Mouse (Mus musculus) adrenal gland, postnatal 4 days (tissue): ENCODE data around the gene H2afy2. TPM values are rescaled to one million over a fixed set of nuclear protein-coding genes. Genes with fewer than 3 reads are reported as not detected.

Experiments used
- DNase-seq, 2 experiments: peaks; one replicate each; pipeline ENCODE4 v3.0.0; 2021 to 2022; ENCODE audit warnings: low spot score in 2 of 2, mixed read lengths in 2 of 2
- total RNA-seq, 2 experiments: library from RNA; stranded (reverse); gene quantifications; 2 replicates each; pipeline ENCODE4 v1.2.3; 2021

H2afy2 gene
- total RNA-seq, 2 experiments from 2014 or later = 35.2 to 35.4 TPM

- DNase-seq = no peak
Measured at GRCm38 (mm10) chr10:61787541-61788313, 3.8 kb upstream of the H2afy2 start.

GRCm38 (mm10) chr10:61784414-61784813 lies 467 bp upstream of the H2afy2 start:
- no peak for DNase-seq

GRCm38 (mm10) chr10:61782799-61783611 lies 942 bp downstream of the H2afy2 start:
- peak; percentile 34 to 48 for DNase-seq

- DNase-seq = no peak
Measured at GRCm38 (mm10) chr10:61781461-61782128, 2.4 kb downstream of the H2afy2 start.

- DNase-seq = no peak
Measured at GRCm38 (mm10) chr10:61766806-61767205, 17.1 kb downstream of the H2afy2 start.

GRCm38 (mm10) chr10:61765558-61765957 lies 18.4 kb downstream of the H2afy2 start:
- DNase-seq = no peak

- DNase-seq = no peak
Measured at GRCm38 (mm10) chr10:61764689-61765088, 19.3 kb downstream of the H2afy2 start.

GRCm38 (mm10) chr10:61759869-61760268 lies 24.1 kb downstream of the H2afy2 start:
- DNase-seq = no peak

- no peak for DNase-seq
Measured at GRCm38 (mm10) chr10:61758904-61759303, 25.0 kb downstream of the H2afy2 start.

GRCm38 (mm10) chr10:61757022-61757421 lies 26.9 kb downstream of the H2afy2 start:
- DNase-seq = no peak

GRCm38 (mm10) chr10:61753071-61753470 lies 30.9 kb downstream of the H2afy2 start:
- no peak for DNase-seq

- peak in 1 of 2 experiments; percentile 44 for DNase-seq
Measured at GRCm38 (mm10) chr10:61751534-61752219, 32.3 kb downstream of the H2afy2 start.

- DNase-seq = no peak
Measured at GRCm38 (mm10) chr10:61750014-61750413, 33.9 kb downstream of the H2afy2 start.

- no peak for DNase-seq
Measured at GRCm38 (mm10) chr10:61747302-61747701, 36.6 kb downstream of the H2afy2 start.

- peak in 1 of 2 experiments; percentile 28 for DNase-seq
Measured at GRCm38 (mm10) chr10:61745133-61745532, 38.8 kb downstream of the H2afy2 start.

- DNase-seq = no peak
Measured at GRCm38 (mm10) chr10:61742336-61742735, 41.6 kb downstream of the H2afy2 start.

- no peak for DNase-seq
Measured at GRCm38 (mm10) chr10:61741873-61742272, 42.1 kb downstream of the H2afy2 start.

- peak in 1 of 2 experiments; percentile 21 for DNase-seq
Measured at GRCm38 (mm10) chr10:61741306-61741705, 42.6 kb downstream of the H2afy2 start.

- no peak for DNase-seq
Measured at GRCm38 (mm10) chr10:61738126-61738525, 45.8 kb downstream of the H2afy2 start.

- DNase-seq = no peak
Measured at GRCm38 (mm10) chr10:61737537-61737936, 46.4 kb downstream of the H2afy2 start.

- DNase-seq = no peak
Measured at GRCm38 (mm10) chr10:61736671-61737078, 47.3 kb downstream of the H2afy2 start.
